ENCODE assay signal across 18 mouse cellular contexts in genomic region chr11:63215993-63216392, GRCm38 (mm10).
DNase-seq lines count a peak whose midpoint lies in the region; ATAC-seq and TF ChIP-seq lines count a peak whose summit lies in the region.
"Had no signal": no experiment of that assay in that cellular context is flagged by ENCODE, and none has a peak within 500 bp of the region (broad histone marks: within the 10 kb centered on the region; RNA-seq: fewer than 3 reads in every experiment).

No protein-coding gene starts in this region.

- intact Hi-C loops in heart, adult 2 months (cut with DNase I) = no loop called here
- intact Hi-C loops in heart, postnatal 14 days (cut with DNase I) = loop anchor here (5.0 kb wide), 1 partner anchor 176 kb away; no protein-coding TSS in a partner anchor

- no peak overlapping the region for H3K27ac ChIP-seq in heart, adult 2 months
- no peak overlapping the region for H3K27ac ChIP-seq in hindbrain, postnatal 0 days
- no peak overlapping the region for H3K27ac ChIP-seq in hindbrain, embryonic 12.5 days
- H3K27ac ChIP-seq in midbrain, postnatal 0 days (ENCODE audit: low read depth, low read length) = no peak overlapping the region
- H3K27ac ChIP-seq in midbrain, embryonic 15.5 days = no peak overlapping the region
- H3K27ac ChIP-seq: limb, embryonic 13.5 days had no signal

- WGBS in heart, adult 2 months = 78% methylated on average over 2 of the region's 2 CpGs
- WGBS in hindbrain, postnatal 0 days = 88% methylated on average over 2 of the region's 2 CpGs
- WGBS in hindbrain, embryonic 12.5 days = 86% methylated on average over 2 of the region's 2 CpGs
- whole genome bisulfite sequencing in midbrain, postnatal 0 days = 72% methylated on average over 2 of the region's 2 CpGs
- 85% methylated on average over 2 of the region's 2 CpGs for WGBS in midbrain, embryonic 15.5 days

- no peak overlapping the region for H3K9ac ChIP-seq in heart, adult 2 months (ENCODE audit: low read depth, low read length)
- H3K9ac ChIP-seq in hindbrain, postnatal 0 days (replicated peaks; ENCODE audit: low read length) = no peak overlapping the region
- H3K9ac ChIP-seq in hindbrain, embryonic 12.5 days = no peak overlapping the region
- H3K9ac ChIP-seq in midbrain, postnatal 0 days (replicated peaks; ENCODE audit: low read length, poor library complexity, severe bottlenecking) = no peak overlapping the region
- no peak overlapping the region for H3K9ac ChIP-seq in midbrain, embryonic 15.5 days
- H3K9ac ChIP-seq: heart, embryonic 15.5 days; limb, embryonic 13.5 days had no signal

- no peaks in the 10 kb centered on the region for H3K79me2 ChIP-seq in heart, adult 2 months (replicated peaks; ENCODE audit: control insufficient read depth, insufficient read depth, low read length)

- no peak for ATAC-seq in hindbrain, postnatal 0 days
- ATAC-seq in hindbrain, embryonic 12.5 days (ENCODE audit: low FRiP score) = no peak
- ATAC-seq in midbrain, postnatal 0 days (ENCODE audit: low FRiP score) = no peak
- ATAC-seq in midbrain, embryonic 15.5 days (replicated peaks) = no peak
- ATAC-seq: inflammation-experienced regulatory T-cells, adult 6 months had no signal

- DNase-seq in heart, adult 2 months = no peak
- no peak for DNase-seq in heart, postnatal 14 days
- peak; percentile 56 for DNase-seq in hindbrain, postnatal 0 days (ENCODE audit: low spot score)
- peak; percentile 42 for DNase-seq in midbrain, postnatal 0 days (ENCODE audit: low spot score)
- DNase-seq in frontal cortex, postnatal 10 days (ENCODE audit: low spot score in 2 of 2) = no peak
- DNase-seq in adrenal gland, postnatal 36 days = no peak
- DNase-seq: cerebellum, adult 11 months; cerebellum, postnatal 25 days; gastrocnemius, postnatal 10 days; kidney, postnatal 10 days; lung, postnatal 36 days; right cerebral cortex, postnatal 25 days; thymus, postnatal 14 days had no signal

- H3K36me3 ChIP-seq in heart, adult 2 months (ENCODE audit: control insufficient read depth, insufficient read depth, low read length) = no peaks in the 10 kb centered on the region
- no peaks in the 10 kb centered on the region for H3K36me3 ChIP-seq in hindbrain, postnatal 0 days (ENCODE audit: insufficient read depth, low read length)
- no peaks in the 10 kb centered on the region for H3K36me3 ChIP-seq in hindbrain, embryonic 12.5 days
- H3K36me3 ChIP-seq in midbrain, postnatal 0 days (ENCODE audit: insufficient read depth, low read length) = no peaks in the 10 kb centered on the region
- no peaks in the 10 kb centered on the region for H3K36me3 ChIP-seq in midbrain, embryonic 15.5 days (replicated peaks)
- H3K36me3 ChIP-seq: heart, embryonic 15.5 days; limb, embryonic 13.5 days had no signal

- no peak for TF ChIP-seq EP300 in heart, adult 2 months (IDR thresholded peaks at IDR 0.05; ENCODE audit: insufficient read depth, low read depth, low read length)

- peak; percentile 18; the same call in 1 of the 2 replicates for TF ChIP-seq CTCF in heart, adult 2 months (IDR thresholded peaks at IDR 0.05)
- peak; percentile 44 for TF ChIP-seq CTCF in hindbrain, postnatal 0 days (IDR thresholded peaks at IDR 0.05; ENCODE audit: low read depth)
- TF ChIP-seq CTCF in midbrain, postnatal 0 days (IDR thresholded peaks at IDR 0.05) = peak; percentile 72

- H3K27me3 ChIP-seq in heart, adult 2 months (ENCODE audit: control insufficient read depth, insufficient read depth, low read length) = no peaks in the 10 kb centered on the region
- H3K27me3 ChIP-seq in hindbrain, postnatal 0 days (ENCODE audit: insufficient read depth, low read length) = no peaks in the 10 kb centered on the region
- H3K27me3 ChIP-seq in hindbrain, embryonic 12.5 days = peaks cover 3% of the 10 kb centered on the region; the same call in 1 of the 2 replicates
- no peaks in the 10 kb centered on the region for H3K27me3 ChIP-seq in midbrain, postnatal 0 days (ENCODE audit: insufficient read depth, low read length)
- H3K27me3 ChIP-seq in midbrain, embryonic 15.5 days (replicated peaks) = no peaks in the 10 kb centered on the region
- H3K27me3 ChIP-seq: heart, embryonic 15.5 days had no signal

- H3K4me3 ChIP-seq in heart, adult 2 months = no peak overlapping the region
- no peak overlapping the region for H3K4me3 ChIP-seq in hindbrain, postnatal 0 days (ENCODE audit: low read length)
- no peak overlapping the region for H3K4me3 ChIP-seq in hindbrain, embryonic 12.5 days
- H3K4me3 ChIP-seq in midbrain, postnatal 0 days (ENCODE audit: low read depth, low read length) = no peak overlapping the region
- H3K4me3 ChIP-seq in midbrain, embryonic 15.5 days = no peak overlapping the region
- H3K4me3 ChIP-seq: heart, embryonic 15.5 days; limb, embryonic 13.5 days had no signal

- H3K9me3 ChIP-seq in hindbrain, postnatal 0 days (ENCODE audit: low read length) = no peaks in the 10 kb centered on the region
- H3K9me3 ChIP-seq in hindbrain, embryonic 12.5 days (replicated peaks) = no peaks in the 10 kb centered on the region
- no peaks in the 10 kb centered on the region for H3K9me3 ChIP-seq in midbrain, postnatal 0 days (ENCODE audit: low read length)
- H3K9me3 ChIP-seq in midbrain, embryonic 15.5 days = no peaks in the 10 kb centered on the region
- H3K9me3 ChIP-seq: heart, embryonic 15.5 days; limb, embryonic 13.5 days had no signal

- H3K4me1 ChIP-seq in heart, adult 2 months (ENCODE audit: control insufficient read depth, insufficient read depth, low read length) = no peaks in the 10 kb centered on the region
- no peaks in the 10 kb centered on the region for H3K4me1 ChIP-seq in hindbrain, postnatal 0 days (ENCODE audit: insufficient read depth, low read length)
- H3K4me1 ChIP-seq in hindbrain, embryonic 12.5 days = no peaks in the 10 kb centered on the region
- H3K4me1 ChIP-seq in midbrain, postnatal 0 days (ENCODE audit: insufficient read depth, low read length) = no peaks in the 10 kb centered on the region
- H3K4me1 ChIP-seq in midbrain, embryonic 15.5 days = no peaks in the 10 kb centered on the region

- TF ChIP-seq POLR2A in heart, adult 2 months (IDR thresholded peaks at IDR 0.05; ENCODE audit: insufficient read depth, low read depth, low read length) = no peak

- H3K4me2 ChIP-seq in hindbrain, postnatal 0 days (ENCODE audit: low read depth, low read length) = no peak overlapping the region
- H3K4me2 ChIP-seq in hindbrain, embryonic 12.5 days (replicated peaks) = no peak overlapping the region
- H3K4me2 ChIP-seq in midbrain, postnatal 0 days (ENCODE audit: low read depth, low read length, poor library complexity, severe bottlenecking) = no peak overlapping the region
- H3K4me2 ChIP-seq in midbrain, embryonic 15.5 days = no peak overlapping the region
- H3K4me2 ChIP-seq: heart, embryonic 15.5 days; limb, embryonic 13.5 days had no signal

Comparison
In these comparisons a context has a peak if more than half of its experiments do, and no peak if none do; other contexts are left out.
1. DNase-seq: peak in hindbrain, postnatal 0 days (single experiment) and midbrain, postnatal 0 days (single experiment); none in heart, adult 2 months (0 of 2), heart, postnatal 14 days (0 of 2), frontal cortex, postnatal 10 days (0 of 2) and adrenal gland, postnatal 36 days (0 of 2).
2. CTCF ChIP-seq: peak in every context shown above with its lines; median percentile 72 in midbrain, postnatal 0 days; 44 in hindbrain, postnatal 0 days; 18 in heart, adult 2 months.